Mouse (Mus musculus): ENCODE results near the gene Gm9918. TPM values are rescaled to one million over a fixed set of nuclear protein-coding genes. Genes with fewer than 3 reads are reported as not detected.

The Gm9918 gene
- polyA plus RNA-seq, 1 experiment from 2014 or later, result 0.13 TPM

GRCm38 (mm10) chr15:102249967-102250366, 20.4 kb upstream of the Gm9918 start:
- 0 out of 2 replicates have a peak overlapping the region, but pooled peaks have one; percentile 45 for H3K4me2 ChIP-seq (ENCODE audit: low read depth, low read length)
- no peaks in the 10 kb centered on the region for H3K27me3 ChIP-seq (replicated peaks; ENCODE audit: control insufficient read depth, insufficient read depth, low read length)
- H3K4me3 ChIP-seq (ENCODE audit: low read length), result no peak overlapping the region
- no peaks in the 10 kb centered on the region for H3K9me3 ChIP-seq (ENCODE audit: control insufficient read depth, low read length)
- H3K27ac ChIP-seq (ENCODE audit: low read length), result peak overlapping the region; percentile 68
- H3K4me1 ChIP-seq (ENCODE audit: control insufficient read depth, insufficient read depth, low read length), result peaks cover 30% of the 10 kb centered on the region
- WGBS, result 49% methylated on average over 9 of the region's 9 CpGs
- ATAC-seq, result no peak
- H3K9ac ChIP-seq (ENCODE audit: low read depth, low read length), result 0 out of 2 replicates have a peak overlapping the region, but pooled peaks have one; percentile 38
- no peaks in the 10 kb centered on the region for H3K36me3 ChIP-seq (ENCODE audit: control insufficient read depth, insufficient read depth, low read length)

GRCm38 (mm10) chr15:102250521-102250920, 19.8 kb upstream of the Gm9918 start:
- Histone ChIP-seq H3K4me2 (ENCODE audit: low read depth, low read length) (no peak overlapping the region), H3K27ac (ENCODE audit: low read length) (no peak overlapping the region), H3K27me3 (replicated peaks; ENCODE audit: control insufficient read depth, insufficient read depth, low read length) (no peaks in the 10 kb centered on the region), H3K4me3 (ENCODE audit: low read length) (no peak overlapping the region), H3K9me3 (ENCODE audit: control insufficient read depth, low read length) (no peaks in the 10 kb centered on the region), H3K4me1 (ENCODE audit: control insufficient read depth, insufficient read depth, low read length) (peaks cover 25% of the 10 kb centered on the region), H3K36me3 (ENCODE audit: control insufficient read depth, insufficient read depth, low read length) (no peaks in the 10 kb centered on the region), H3K9ac (ENCODE audit: low read depth, low read length) (no peak overlapping the region)
- no peak for ATAC-seq
- WGBS, result 68% methylated on average over 5 of the region's 5 CpGs

GRCm38 (mm10) chr15:102255547-102256255, 14.7 kb upstream of the Gm9918 start:
- Histone ChIP-seq H3K4me3 (ENCODE audit: low read length) (no peak overlapping the region), H3K36me3 (ENCODE audit: control insufficient read depth, insufficient read depth, low read length) (no peaks in the 10 kb centered on the region), H3K4me1 (ENCODE audit: control insufficient read depth, insufficient read depth, low read length) (peaks cover 23% of the 10 kb centered on the region), H3K9ac (ENCODE audit: low read depth, low read length) (no peak overlapping the region), H3K27me3 (replicated peaks; ENCODE audit: control insufficient read depth, insufficient read depth, low read length) (no peaks in the 10 kb centered on the region), H3K27ac (ENCODE audit: low read length) (no peak overlapping the region), H3K4me2 (ENCODE audit: low read depth, low read length) (no peak overlapping the region), H3K9me3 (ENCODE audit: control insufficient read depth, low read length) (no peaks in the 10 kb centered on the region)
- WGBS, result 45% methylated on average over 14 of the region's 14 CpGs
- no peak for ATAC-seq

- H3K4me3 ChIP-seq (ENCODE audit: low read length), result peak overlapping the region; percentile 65
- H3K9ac ChIP-seq (ENCODE audit: low read depth, low read length), result peak overlapping the region; percentile 76
- no peak; the same call in 1 of the 2 replicates for ATAC-seq
- no peaks in the 10 kb centered on the region for H3K36me3 ChIP-seq (ENCODE audit: control insufficient read depth, insufficient read depth, low read length)
- H3K4me1 ChIP-seq (ENCODE audit: control insufficient read depth, insufficient read depth, low read length), result peaks cover 23% of the 10 kb centered on the region
- H3K27me3 ChIP-seq (replicated peaks; ENCODE audit: control insufficient read depth, insufficient read depth, low read length), result no peaks in the 10 kb centered on the region
- no peaks in the 10 kb centered on the region for H3K9me3 ChIP-seq (ENCODE audit: control insufficient read depth, low read length)
- H3K4me2 ChIP-seq (ENCODE audit: low read depth, low read length), result peak overlapping the region; percentile 98
- 15% methylated on average over 22 of the region's 22 CpGs for WGBS
- H3K27ac ChIP-seq (ENCODE audit: low read length), result peak overlapping the region; percentile 19; the same call in 1 of the 2 replicates
Measured at GRCm38 (mm10) chr15:102256431-102257201, 13.7 kb upstream of the Gm9918 start.

- ATAC-seq, result peak; percentile 52
- Histone ChIP-seq H3K27me3 (replicated peaks; ENCODE audit: control insufficient read depth, insufficient read depth, low read length) (no peaks in the 10 kb centered on the region), H3K36me3 (ENCODE audit: control insufficient read depth, insufficient read depth, low read length) (no peaks in the 10 kb centered on the region), H3K27ac (ENCODE audit: low read length) (peak within 1 kb of the TSS; percentile 19; the same call in 1 of the 2 replicates), H3K4me3 (ENCODE audit: low read length) (peak within 1 kb of the TSS; percentile 65), H3K9me3 (ENCODE audit: control insufficient read depth, low read length) (no peaks in the 10 kb centered on the region), H3K9ac (ENCODE audit: low read depth, low read length) (peak within 1 kb of the TSS; percentile 76), H3K4me1 (ENCODE audit: control insufficient read depth, insufficient read depth, low read length) (peaks cover 23% of the 10 kb centered on the region), H3K4me2 (ENCODE audit: low read depth, low read length) (peak within 1 kb of the TSS; percentile 98)
- 2% methylated on average over 37 of the region's 46 CpGs for WGBS
Measured at GRCm38 (mm10) chr15:102257202-102258075, 12.9 kb upstream of the Gm9918 start, which contains the start of gene Rarg. Gene Rarg, minus strand, starts transcription at chr15:102257517.

- WGBS, result 15% methylated on average over 12 of the region's 12 CpGs
- ATAC-seq, result 0 out of 2 replicates have a peak, but pooled peaks have one; percentile 42
- Histone ChIP-seq H3K9me3 (ENCODE audit: control insufficient read depth, low read length) (no peaks in the 10 kb centered on the region), H3K27me3 (replicated peaks; ENCODE audit: control insufficient read depth, insufficient read depth, low read length) (no peaks in the 10 kb centered on the region; the same call in 1 of the 2 replicates), H3K4me2 (ENCODE audit: low read depth, low read length) (peak overlapping the region; percentile 98), H3K9ac (ENCODE audit: low read depth, low read length) (0 out of 2 replicates have a peak overlapping the region, but pooled peaks have one; percentile 76), H3K4me1 (ENCODE audit: control insufficient read depth, insufficient read depth, low read length) (peaks cover 23% of the 10 kb centered on the region), H3K36me3 (ENCODE audit: control insufficient read depth, insufficient read depth, low read length) (no peaks in the 10 kb centered on the region), H3K4me3 (ENCODE audit: low read length) (peak overlapping the region; percentile 65), H3K27ac (ENCODE audit: low read length) (peak overlapping the region; percentile 13; the same call in 1 of the 2 replicates)
Measured at GRCm38 (mm10) chr15:102258076-102258470, 12.3 kb upstream of the Gm9918 start.

- H3K4me3 ChIP-seq (ENCODE audit: low read length), result no peak overlapping the region
- H3K9me3 ChIP-seq (ENCODE audit: control insufficient read depth, low read length), result no peaks in the 10 kb centered on the region
- H3K4me1 ChIP-seq (ENCODE audit: control insufficient read depth, insufficient read depth, low read length), result peaks cover 23% of the 10 kb centered on the region
- no peaks in the 10 kb centered on the region; the same call in 1 of the 2 replicates for H3K27me3 ChIP-seq (replicated peaks; ENCODE audit: control insufficient read depth, insufficient read depth, low read length)
- H3K4me2 ChIP-seq (ENCODE audit: low read depth, low read length), result no peak overlapping the region
- H3K9ac ChIP-seq (ENCODE audit: low read depth, low read length), result no peak overlapping the region
- ATAC-seq, result no peak
- WGBS, result 31% methylated on average over 11 of the region's 11 CpGs
- H3K36me3 ChIP-seq (ENCODE audit: control insufficient read depth, insufficient read depth, low read length), result no peaks in the 10 kb centered on the region
- no peak overlapping the region for H3K27ac ChIP-seq (ENCODE audit: low read length)
Measured at GRCm38 (mm10) chr15:102258581-102259253, 11.6 kb upstream of the Gm9918 start.

GRCm38 (mm10) chr15:102262582-102262981, 7.8 kb upstream of the Gm9918 start:
- Histone ChIP-seq H3K9ac (ENCODE audit: low read depth, low read length) (no peak overlapping the region), H3K4me2 (ENCODE audit: low read depth, low read length) (no peak overlapping the region), H3K27ac (ENCODE audit: low read length) (no peak overlapping the region), H3K36me3 (ENCODE audit: control insufficient read depth, insufficient read depth, low read length) (no peaks in the 10 kb centered on the region), H3K4me3 (ENCODE audit: low read length) (no peak overlapping the region), H3K9me3 (ENCODE audit: control insufficient read depth, low read length) (no peaks in the 10 kb centered on the region), H3K4me1 (ENCODE audit: control insufficient read depth, insufficient read depth, low read length) (peaks cover 12% of the 10 kb centered on the region), H3K27me3 (replicated peaks; ENCODE audit: control insufficient read depth, insufficient read depth, low read length) (no peaks in the 10 kb centered on the region; the same call in 1 of the 2 replicates)
- no peak for ATAC-seq
- WGBS, result 45% methylated on average over 7 of the region's 7 CpGs

All from intestine, embryonic 16.5 days (tissue).